8 mouse cellular contexts compared by ENCODE assay signal in the genomic region with DNA sequence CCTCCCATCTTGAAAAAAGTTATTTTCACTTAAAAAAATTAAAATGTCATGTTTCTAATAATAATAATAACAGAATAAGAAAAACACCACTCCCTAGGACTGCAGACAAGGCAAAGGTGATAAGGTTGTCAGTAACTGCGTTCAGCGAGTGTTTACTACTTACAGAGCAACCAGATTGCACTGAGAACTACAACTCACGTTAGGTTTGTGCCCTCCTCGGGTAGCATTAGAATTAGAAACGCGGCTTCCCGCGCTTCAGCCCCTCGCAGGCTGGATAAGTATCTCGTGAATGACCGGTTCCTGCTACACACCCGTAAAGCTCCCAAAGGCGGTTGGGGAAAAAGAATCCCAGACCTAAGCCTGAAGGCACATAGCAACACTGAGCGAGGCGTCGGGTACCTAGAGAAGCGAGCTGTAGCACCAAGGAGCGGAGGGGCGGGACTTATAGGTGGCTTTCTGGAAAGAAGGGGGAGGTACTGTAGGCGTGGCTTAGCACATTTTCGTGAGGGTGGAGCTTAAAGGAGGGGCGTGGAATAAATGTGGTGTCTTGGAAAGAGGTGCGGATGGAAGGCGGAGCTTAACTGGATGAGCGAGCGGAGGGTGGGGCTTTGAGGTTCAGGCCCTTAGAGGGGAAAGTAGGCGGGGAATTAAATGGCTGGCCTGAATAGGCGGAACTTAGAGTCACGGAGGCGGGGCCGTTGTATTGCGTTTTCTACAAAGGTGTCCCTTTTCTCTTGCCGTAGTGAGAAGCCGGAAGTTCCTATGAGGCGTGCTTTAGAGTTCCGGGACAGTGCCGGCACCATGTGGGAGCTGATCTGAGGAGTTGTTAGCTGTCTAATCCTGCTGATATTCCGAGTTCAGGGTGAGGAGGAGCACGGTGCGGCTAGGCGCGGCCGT. TPM values are rescaled to one million over a fixed set of nuclear protein-coding genes. Genes with fewer than 3 reads are reported as not detected.
DNase-seq lines count a peak whose midpoint lies in the region; ATAC-seq and TF ChIP-seq lines count a peak whose summit lies in the region.

A gene (plus strand): TSS at position 419 of the 897 bp plus-strand sequence.

- peak within 1 kb of the TSS; percentile 80 for H3K4me3 ChIP-seq in forebrain, embryonic 10.5 days
- H3K4me3 ChIP-seq in heart, embryonic 15.5 days = peak within 1 kb of the TSS; percentile 97
- peak within 1 kb of the TSS; percentile 75 to 96 for H3K4me3 ChIP-seq in liver, embryonic 14.5 days (ENCODE audit: insufficient read depth in 1 of 2, low read depth in 2 of 2, low read length in 2 of 2)
- H3K4me3 ChIP-seq in neural tube, embryonic 11.5 days (ENCODE audit: low read depth, low read length) = peak within 1 kb of the TSS; percentile 72
- H3K4me3 ChIP-seq in stomach, postnatal 0 days (ENCODE audit: low read depth, low read length) = peak within 1 kb of the TSS; percentile 83

- H3K36me3 ChIP-seq in forebrain, embryonic 10.5 days (replicated peaks) = peaks cover 28% of the 10 kb centered on the region
- H3K36me3 ChIP-seq in heart, embryonic 15.5 days = peaks cover 10% of the 10 kb centered on the region; the same call in 1 of the 2 replicates
- H3K36me3 ChIP-seq in liver, embryonic 14.5 days (replicated peaks; ENCODE audit: control insufficient read depth, insufficient read depth, low read depth) = no peaks in the 10 kb centered on the region; the same call in none of the 2 replicates
- no peaks in the 10 kb centered on the region for H3K36me3 ChIP-seq in neural tube, embryonic 11.5 days (ENCODE audit: control insufficient read depth, insufficient read depth, low read length)
- H3K36me3 ChIP-seq in stomach, postnatal 0 days (ENCODE audit: control insufficient read depth, insufficient read depth, low read length) = peaks cover 4% of the 10 kb centered on the region; the same call in 1 of the 2 replicates

- TF ChIP-seq EP300 in liver, embryonic 14.5 days (IDR thresholded peaks at IDR 0.05; ENCODE audit: low read depth) = no peak
- no peak for TF ChIP-seq EP300 in stomach, postnatal 0 days (optimal IDR thresholded peaks at IDR 0.05)

- peak; percentile 96 for ATAC-seq in heart, embryonic 15.5 days (replicated peaks; ENCODE audit: insufficient number of reproducible peaks, insufficient read depth, low FRiP score, low read depth)
- peak; percentile 95 for ATAC-seq in liver, embryonic 14.5 days (ENCODE audit: insufficient read depth)
- peak; percentile 96 for ATAC-seq in neural tube, embryonic 11.5 days (ENCODE audit: insufficient read depth, low FRiP score, low TSS enrichment)
- ATAC-seq in stomach, postnatal 0 days (ENCODE audit: low FRiP score, low TSS enrichment) = peak; percentile 98

- WGBS in forebrain, embryonic 10.5 days = under 1% methylated on average over 43 of the region's 43 CpGs
- WGBS in heart, embryonic 15.5 days = under 1% methylated on average over 43 of the region's 43 CpGs
- under 1% methylated on average over 43 of the region's 43 CpGs for WGBS in liver, embryonic 14.5 days (ENCODE audit: insufficient replicate concordance)
- under 1% methylated on average over 43 of the region's 43 CpGs for WGBS in neural tube, embryonic 11.5 days
- WGBS in stomach, postnatal 0 days = under 1% methylated on average over 43 of the region's 43 CpGs

- H3K9me3 ChIP-seq in forebrain, embryonic 10.5 days = no peaks in the 10 kb centered on the region
- no peaks in the 10 kb centered on the region for H3K9me3 ChIP-seq in heart, embryonic 15.5 days (replicated peaks)
- no peaks in the 10 kb centered on the region for H3K9me3 ChIP-seq in liver, embryonic 14.5 days (ENCODE audit: control insufficient read depth, low read length)
- no peaks in the 10 kb centered on the region for H3K9me3 ChIP-seq in neural tube, embryonic 11.5 days (ENCODE audit: control insufficient read depth, low read length)
- no peaks in the 10 kb centered on the region for H3K9me3 ChIP-seq in stomach, postnatal 0 days (ENCODE audit: control insufficient read depth, low read length)

- H3K27ac ChIP-seq in forebrain, embryonic 10.5 days = peak within 1 kb of the TSS; percentile 79
- H3K27ac ChIP-seq in heart, embryonic 15.5 days = peak within 1 kb of the TSS; percentile 79
- peak within 1 kb of the TSS; percentile 26 for H3K27ac ChIP-seq in liver, embryonic 14.5 days
- no peak within 1 kb of the TSS for H3K27ac ChIP-seq in neural tube, embryonic 11.5 days (ENCODE audit: low read depth, low read length)
- 0 out of 2 replicates have a peak within 1 kb of the TSS, but pooled peaks have one; percentile 35 for H3K27ac ChIP-seq in stomach, postnatal 0 days (replicated peaks)

- H3K4me1 ChIP-seq in forebrain, embryonic 10.5 days = peaks cover 10% of the 10 kb centered on the region
- H3K4me1 ChIP-seq in heart, embryonic 15.5 days (replicated peaks) = peaks cover 14% of the 10 kb centered on the region
- peaks cover 5 to 10% of the 10 kb centered on the region in 2 experiments for H3K4me1 ChIP-seq in liver, embryonic 14.5 days (replicated peaks; ENCODE audit: control insufficient read depth in 2 of 2, insufficient read depth in 2 of 2, low read length in 1 of 2)
- H3K4me1 ChIP-seq in neural tube, embryonic 11.5 days (ENCODE audit: control insufficient read depth, insufficient read depth, low read length) = no peaks in the 10 kb centered on the region; the same call in 1 of the 2 replicates
- peaks cover 6% of the 10 kb centered on the region; the same call in 1 of the 2 replicates for H3K4me1 ChIP-seq in stomach, postnatal 0 days (replicated peaks; ENCODE audit: control insufficient read depth, insufficient read depth)

- DNase-seq in CD8-positive naive resting alpha-beta T cell, adult 2 months (ENCODE audit: low read depth in 2 of 2, low spot score in 2 of 2) = peak; percentile 94 to 96
- peak; percentile 99 for DNase-seq in c-Kit-positive CD71-negative TER-119-negative erythroid progenitor cells, embryonic 14.5 days (ENCODE audit: low read depth)
- peak; percentile 93 for DNase-seq in forebrain, embryonic 10.5 days (ENCODE audit: extremely low spot score, low spot score)
- peak; percentile 98 for DNase-seq in kidney, postnatal 25 days
- DNase-seq in liver, embryonic 14.5 days (ENCODE audit: low read depth in 3 of 3, low spot score in 3 of 3) = peak; percentile 98 to 100 (median 99)
- peak; percentile 95 for DNase-seq in neural tube, embryonic 11.5 days (ENCODE audit: low spot score)
- peak; percentile 97 for DNase-seq in stomach, postnatal 0 days (ENCODE audit: low spot score)

- H3K9ac ChIP-seq in heart, embryonic 15.5 days = peak within 1 kb of the TSS; percentile 59
- H3K9ac ChIP-seq in liver, embryonic 14.5 days (replicated peaks) = peak within 1 kb of the TSS; percentile 67
- H3K9ac ChIP-seq in neural tube, embryonic 11.5 days (ENCODE audit: low read length) = peak within 1 kb of the TSS; percentile 44
- peak within 1 kb of the TSS; percentile 76 for H3K9ac ChIP-seq in stomach, postnatal 0 days (ENCODE audit: low read length)

- peaks cover 17% of the 10 kb centered on the region for H3K27me3 ChIP-seq in forebrain, embryonic 10.5 days (ENCODE audit: poor library complexity, severe bottlenecking)
- no peaks in the 10 kb centered on the region for H3K27me3 ChIP-seq in heart, embryonic 15.5 days
- H3K27me3 ChIP-seq in liver, embryonic 14.5 days (ENCODE audit: control insufficient read depth, insufficient read depth, low read length) = no peaks in the 10 kb centered on the region
- H3K27me3 ChIP-seq in neural tube, embryonic 11.5 days (ENCODE audit: control insufficient read depth, insufficient read depth, low read length) = 0 out of 2 replicates have a peak, but pooled peaks cover 4% of the 10 kb centered on the region
- H3K27me3 ChIP-seq in stomach, postnatal 0 days (ENCODE audit: control insufficient read depth, insufficient read depth, low read length) = no peaks in the 10 kb centered on the region

- TF ChIP-seq CTCF in liver, embryonic 14.5 days (IDR thresholded peaks at IDR 0.05; ENCODE audit: low read depth) = no peak
- no peak for TF ChIP-seq CTCF in stomach, postnatal 0 days (IDR thresholded peaks at IDR 0.05; ENCODE audit: low read depth)

- peak within 1 kb of the TSS; percentile 97 for H3K4me2 ChIP-seq in heart, embryonic 15.5 days
- peak within 1 kb of the TSS; percentile 85 for H3K4me2 ChIP-seq in liver, embryonic 14.5 days (ENCODE audit: low read depth)
- H3K4me2 ChIP-seq in neural tube, embryonic 11.5 days (ENCODE audit: low read depth) = peak within 1 kb of the TSS; percentile 50
- H3K4me2 ChIP-seq in stomach, postnatal 0 days (replicated peaks; ENCODE audit: low read depth) = peak within 1 kb of the TSS; percentile 91

RNA-seq across cellular contexts. Expression of the gene that starts here (rescaled TPM):
- 45.0 and 45.5 TPM in 2 replicates for polyA plus RNA-seq in forebrain, embryonic 10.5 days (2016; fragmentation: Nextera tagmentation; extraction: Ambion mirVana)
- 6.2 and 10.1 TPM in 2 replicates for polyA plus RNA-seq in heart, embryonic 15.5 days (2015; fragmentation: Nextera tagmentation; extraction: Ambion mirVana)
- polyA plus RNA-seq in liver, embryonic 14.5 days (2012; rRNA removed) = 8.3 and 10.9 TPM in 2 replicates
- 13.5 and 16.8 TPM in 2 replicates for polyA plus RNA-seq in liver, embryonic 14.5 days (2014; fragmentation: Nextera tagmentation; extraction: Ambion mirVana)
- 35.9 and 38.7 TPM in 2 replicates for polyA plus RNA-seq in neural tube, embryonic 11.5 days (2014; fragmentation: Nextera tagmentation; extraction: Ambion mirVana)
- polyA plus RNA-seq in stomach, postnatal 0 days (2015; fragmentation: Nextera tagmentation; extraction: Ambion mirVana) = 5.3 and 6.2 TPM in 2 replicates
